Mouse (Mus musculus): ENCODE measurements at regions not wholly inside any gene's neighbourhood (a gene's known extent, or its start where the extent isn't known, plus 50 kb on each side); places are given as distances from the start of the nearest gene placed in this dataset.

DNA sequence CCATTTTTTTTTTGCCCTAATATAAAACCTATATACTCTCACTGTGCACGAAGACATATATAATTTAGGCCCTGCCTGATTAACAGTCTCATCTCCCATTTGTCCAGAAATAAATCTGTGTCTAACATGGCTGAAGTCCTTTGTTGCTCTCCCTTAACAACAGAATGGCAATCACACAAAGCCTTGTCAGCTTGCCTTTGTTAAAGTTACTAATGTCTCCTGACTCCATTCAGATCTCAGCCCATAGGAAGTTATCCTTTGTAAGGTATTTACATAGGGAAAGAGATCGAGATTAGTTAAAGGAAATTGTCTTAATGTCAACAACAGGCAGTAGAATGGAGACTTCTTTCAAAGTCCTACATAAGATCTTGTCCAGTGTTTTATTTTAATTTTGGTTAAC, 809.2 kb downstream of the Robo1 start:
- DNase-seq = no peak

DNA sequence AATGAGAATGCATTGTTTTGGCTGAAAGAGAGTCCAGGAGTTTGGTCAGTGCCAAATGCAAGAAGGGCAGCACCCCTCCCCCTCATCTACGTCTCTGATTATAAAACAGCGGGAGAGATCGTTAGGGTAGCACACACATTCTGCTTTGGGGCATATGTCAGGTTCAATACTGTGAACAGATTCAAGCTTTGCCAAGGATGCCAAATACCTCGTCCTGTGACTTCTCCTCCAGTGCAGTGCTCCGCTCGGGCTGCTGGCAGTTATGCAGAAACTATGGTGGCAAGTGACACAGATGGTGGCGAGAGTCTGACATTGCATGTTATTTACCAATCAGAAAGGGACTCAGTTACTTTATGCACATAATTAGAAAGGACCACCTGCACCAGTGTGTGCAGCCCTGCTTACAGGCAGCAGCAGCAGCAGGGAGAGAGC, 799.9 kb downstream of the Robo1 start:
- DNase-seq = no peak

DNA sequence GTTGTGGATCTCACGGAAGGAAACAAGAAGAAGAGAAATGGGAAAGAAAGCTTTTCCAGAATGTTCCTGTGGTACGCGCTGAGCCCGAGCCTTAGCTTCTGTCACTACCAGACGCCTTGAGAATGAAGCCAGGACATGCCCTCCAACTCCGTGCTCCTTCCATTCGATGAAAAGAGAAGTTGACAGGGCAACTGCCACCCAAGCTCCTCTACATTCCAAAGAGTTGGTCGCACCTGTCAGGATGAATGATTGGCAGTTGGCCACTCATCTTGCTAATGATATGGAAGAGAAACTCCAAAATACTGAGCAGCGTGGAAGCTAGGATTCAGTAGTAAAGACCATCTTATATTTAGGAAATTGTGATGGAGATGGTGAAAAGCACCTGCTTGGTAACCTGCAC, 799.5 kb downstream of the Robo1 start:
- peak; percentile 14 for DNase-seq

DNA sequence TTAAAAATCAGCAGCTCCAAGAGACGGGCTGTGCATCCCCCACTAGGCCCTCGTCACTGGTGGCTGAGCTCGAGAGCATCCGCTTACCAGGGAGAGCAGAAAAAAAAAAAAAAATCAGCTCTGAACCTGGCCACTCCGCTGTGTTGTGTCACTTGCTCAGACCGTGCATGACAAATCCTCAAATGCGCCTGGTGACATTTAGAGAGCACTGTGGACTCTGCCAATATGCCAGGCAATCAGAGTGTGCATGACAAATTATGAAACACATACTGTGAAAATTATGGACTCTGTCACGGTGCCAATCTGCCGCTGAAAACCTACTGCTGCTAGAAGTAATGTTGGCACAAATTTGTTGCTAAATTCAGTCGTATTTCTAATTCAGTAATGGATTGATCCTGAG, 797.4 kb downstream of the Robo1 start:
- peak; percentile 58 for DNase-seq

DNA sequence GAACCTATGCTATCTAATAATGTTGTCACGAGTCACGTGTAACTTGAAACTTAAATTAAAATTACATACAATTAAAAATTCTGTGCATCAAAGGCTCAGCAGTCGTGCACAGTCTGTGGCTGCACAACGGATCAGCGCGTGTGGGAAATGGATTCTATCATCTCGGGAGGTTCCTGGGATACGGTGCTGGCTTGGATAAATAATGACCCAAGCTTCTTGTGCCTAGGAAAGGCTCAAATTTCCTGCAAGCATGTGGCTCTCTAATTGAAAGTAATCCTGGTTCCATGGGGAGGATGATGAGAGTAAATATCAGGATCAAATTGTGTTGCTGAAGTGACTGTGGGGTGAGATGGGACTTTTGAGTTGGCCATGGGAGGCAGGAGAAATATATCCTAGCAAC, 792.2 kb downstream of the Robo1 start:
- no peak for DNase-seq

DNA sequence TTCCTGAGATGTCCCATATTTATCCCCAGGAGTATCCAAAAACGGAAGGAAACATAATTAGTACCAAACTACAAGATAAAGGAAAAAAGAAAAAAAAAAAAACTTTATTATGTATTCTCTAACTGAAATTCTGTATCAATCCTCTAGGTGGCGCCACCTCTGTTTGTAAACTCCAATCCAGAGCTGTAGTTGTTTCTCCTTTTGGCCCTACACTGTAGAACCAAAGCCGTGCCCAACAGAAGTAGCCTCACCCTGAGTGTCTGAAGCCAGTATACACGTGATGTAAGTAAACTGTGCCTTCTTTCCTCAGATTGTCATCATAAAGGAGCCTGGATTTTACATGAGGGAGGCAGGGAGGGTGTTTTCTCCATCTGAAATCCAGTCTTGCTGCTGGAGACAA, 790.7 kb downstream of the Robo1 start:
- no peak for DNase-seq

DNA sequence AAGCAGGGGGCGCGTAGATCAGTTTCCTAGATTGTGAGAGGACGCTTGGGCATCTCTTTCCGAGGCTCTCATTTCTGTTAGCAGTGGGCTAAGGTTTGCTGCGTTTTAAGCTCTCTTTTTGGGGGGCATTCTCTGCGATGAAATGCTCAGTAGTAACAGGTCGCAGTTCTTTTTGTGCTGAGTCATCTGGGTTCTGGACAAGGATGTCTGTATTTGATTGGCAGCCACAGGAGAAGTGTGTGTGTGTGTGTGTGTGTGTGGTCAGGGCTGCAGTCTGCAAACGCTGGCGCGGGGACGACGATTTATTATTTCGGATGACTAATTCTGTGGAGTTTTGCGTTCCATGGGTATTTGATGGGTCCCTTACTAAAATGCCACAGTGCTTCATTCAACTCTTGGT, 789.1 kb downstream of the Robo1 start:
- DNase-seq = peak; percentile 70

DNA sequence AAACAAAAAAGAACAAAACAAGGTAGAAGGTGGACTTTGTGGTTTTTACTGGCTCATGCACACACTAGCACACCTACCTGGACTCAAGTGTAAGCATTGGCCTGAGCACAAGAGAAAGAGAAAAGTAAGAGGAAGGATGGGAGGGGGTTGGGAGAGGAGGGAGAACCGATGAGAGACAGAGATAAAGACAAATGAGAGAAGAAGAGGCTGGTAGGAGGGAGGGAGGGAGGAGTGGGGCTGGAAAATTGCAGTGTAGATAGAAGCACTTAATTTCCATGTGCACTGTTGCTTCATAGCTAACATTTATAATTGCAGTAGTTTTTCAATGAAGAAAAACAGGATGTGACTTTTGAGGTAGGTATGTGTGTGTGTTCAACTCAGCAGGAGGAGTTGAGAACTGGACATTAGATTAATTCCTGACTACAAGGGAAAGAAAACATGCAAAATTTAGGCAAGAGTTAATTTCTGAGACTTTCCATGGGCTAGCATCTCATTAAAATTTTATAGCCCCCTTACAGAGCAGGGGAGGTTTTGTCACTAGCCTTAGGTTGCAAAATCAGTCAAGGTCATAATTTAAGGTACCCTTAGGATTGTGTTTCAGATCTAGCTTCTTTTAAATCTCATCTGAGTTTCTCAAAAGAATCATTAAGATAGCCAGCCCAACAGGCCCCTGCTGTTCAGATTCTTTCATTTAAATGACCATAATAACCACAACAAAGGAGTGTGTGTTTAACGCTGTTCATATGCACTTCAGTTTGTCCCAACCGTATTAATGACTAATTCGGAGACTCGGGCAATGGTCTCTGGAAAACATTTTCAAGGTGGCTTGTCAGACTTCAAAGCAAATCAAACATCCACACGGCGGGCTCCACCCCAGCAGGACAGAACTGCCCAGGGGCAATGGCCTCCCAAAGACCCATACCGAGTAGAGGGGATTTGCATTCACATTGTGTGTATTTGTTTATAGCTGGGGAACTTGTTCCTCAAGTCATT, 788.3 kb downstream of the Robo1 start:
- peak; percentile 39 for DNase-seq
